Mouse (Mus musculus) monocyte, adult 2 months (primary cell): ENCODE results near the gene Krtap1-3.

Experiments
- DNase-seq, 2 experiments: peaks; one replicate each; pipeline ENCODE4 v3.0.0; 2022; ENCODE audit warnings: low spot score in 2 of 2, low read depth in 1 of 2

The Krtap1-3 gene

GRCm38 (mm10) chr11:99559366-99559765, 31.8 kb downstream of the Krtap1-3 start, which contains the start of gene Gm11939:
Gene Gm11939 (minus strand): TSS chr11:99559466.
- no peak for DNase-seq

GRCm38 (mm10) chr11:99557976-99558745, 33.0 kb downstream of the Krtap1-3 start:
- DNase-seq = no peak

- no peak for DNase-seq
These were observed 34.4 kb downstream of the Krtap1-3 start, which contains the start of gene Krtap3-2 for GRCm38 (mm10) chr11:99556753-99557152. Gene Krtap3-2 (minus strand): TSS chr11:99556853.

GRCm38 (mm10) chr11:99556195-99556594, 34.9 kb downstream of the Krtap1-3 start:
- DNase-seq = no peak

GRCm38 (mm10) chr11:99550765-99551164, 40.4 kb downstream of the Krtap1-3 start, which contains the start of gene Krtap3-3:
Gene Krtap3-3 (minus strand): TSS chr11:99550865.
- no peak for DNase-seq

GRCm38 (mm10) chr11:99547892-99548291, 43.2 kb downstream of the Krtap1-3 start:
- DNase-seq = no peak
